Mouse (Mus musculus) embryonic facial prominence, embryonic 13.5 days (tissue): ENCODE measurements around the gene Sult3a2. TPM values are rescaled to one million over a fixed set of nuclear protein-coding genes. Genes with fewer than 3 reads are reported as not detected.
"Not testable (repeated sequence)": the region's sequence is repeated elsewhere in the genome, so short reads cannot be mapped to it uniquely, and the experiment has no call there.

Source experiments
- ATAC-seq: fragments of 200-750 bp; cut with Nextera tagmentation; 2 replicates; pipeline ENCODE4 v1.8.0; 2017; ENCODE audit warnings: low read depth; ENCODE audit not compliant: insufficient number of reproducible peaks, insufficient read depth, low FRiP score, low TSS enrichment
- H3K27ac ChIP-seq: fragments of 300-500 bp; sonication (generic); 2 replicates; pipeline ENCODE4 v1.5.1; 2015; ENCODE audit warnings: moderate library complexity, mild to moderate bottlenecking, inconsistent platforms
- H3K27me3 ChIP-seq: fragments of 300-500 bp; sonication (generic); 2 replicates; pipeline ENCODE4 v1.6.1; 2015; ENCODE audit warnings: mild to moderate bottlenecking, inconsistent platforms
- H3K36me3 ChIP-seq: fragments of 300-500 bp; sonication (generic); 2 replicates; pipeline ENCODE4 v1.6.1; 2015; ENCODE audit warnings: mild to moderate bottlenecking, inconsistent platforms
- H3K4me1 ChIP-seq: fragments of 300-500 bp; sonication (generic); 2 replicates; pipeline ENCODE4 v1.6.1; 2015; ENCODE audit warnings: inconsistent platforms
- H3K4me2 ChIP-seq: fragments of 300-500 bp; sonication (generic); 2 replicates; pipeline ENCODE4 v1.6.1; 2015; ENCODE audit warnings: moderate library complexity, mild to moderate bottlenecking, inconsistent platforms
- H3K4me3 ChIP-seq: fragments of 300-500 bp; sonication (generic); 2 replicates; pipeline ENCODE4 v1.5.1; 2015; ENCODE audit warnings: mild to moderate bottlenecking, inconsistent platforms
- H3K9ac ChIP-seq: fragments of 300-500 bp; sonication (generic); 2 replicates; pipeline ENCODE4 v1.6.1; 2015; ENCODE audit warnings: mild to moderate bottlenecking, inconsistent platforms
- H3K9me3 ChIP-seq: fragments of 300-500 bp; sonication (generic); 2 replicates; pipeline ENCODE4 v1.6.1; 2016; ENCODE audit warnings: inconsistent platforms
- WGBS: fragments of 180-500 bp; shearing (Covaris S2); methylation state at CpG from one replicate; pipeline ENCODE4 v1.1.7; 2015; ENCODE audit warnings: mixed read lengths; 5-methylcytosine and 5-hydroxymethylcytosine counted together
- polyA plus RNA-seq: library from polyadenylated mRNA; unstranded; fragments of >200 nt; fragmentation: Nextera tagmentation; extraction: Ambion mirVana; gene quantifications from 2 replicates; pipeline ENCODE4 v1.2.1, GENCODE M21; 2015

Gene Sult3a2
- not detected in 2 replicates for polyA plus RNA-seq

GRCm38 (mm10) chr10:33786604-33787003, at the start of gene Sult3a2:
Gene Sult3a2, minus strand, starts transcription at chr10:33786704.
- no peaks in the 10 kb centered on the region for H3K9me3 ChIP-seq
- 88% methylated on average over 3 of the region's 3 CpGs for WGBS
- ATAC-seq, result no peak

GRCm38 (mm10) chr10:33820892-33821291, 34.4 kb upstream of the Sult3a2 start:
- H3K9ac ChIP-seq, result no peak overlapping the region
- H3K27ac ChIP-seq, result no peak overlapping the region
- 89% methylated on average over 3 of the region's 3 CpGs for WGBS
- no peak for ATAC-seq
- H3K4me2 ChIP-seq, result no peak overlapping the region
- H3K4me1 ChIP-seq, result no peaks in the 10 kb centered on the region
- no peaks in the 10 kb centered on the region for H3K9me3 ChIP-seq
- H3K4me3 ChIP-seq, result no peak overlapping the region
- H3K36me3 ChIP-seq, result no peaks in the 10 kb centered on the region
- H3K27me3 ChIP-seq, result no peaks in the 10 kb centered on the region

More at GRCm38 (mm10) chr10:33786604-33787003, at the start of gene Sult3a2:
- no peak within 1 kb of the TSS for H3K4me2 ChIP-seq
- H3K27me3 ChIP-seq, result no peaks in the 10 kb centered on the region
- no peak within 1 kb of the TSS for H3K9ac ChIP-seq
- H3K36me3 ChIP-seq, result no peaks in the 10 kb centered on the region
- H3K4me1 ChIP-seq, result no peaks in the 10 kb centered on the region
- H3K27ac ChIP-seq, result no peak within 1 kb of the TSS
- H3K4me3 ChIP-seq, result no peak within 1 kb of the TSS

- Histone ChIP-seq H3K4me3 (no peak overlapping the region), H3K36me3 (no peaks in the 10 kb centered on the region), H3K4me2 (no peak overlapping the region), H3K27ac (no peak overlapping the region), H3K9ac (no peak overlapping the region), H3K9me3 (no peaks in the 10 kb centered on the region), H3K4me1 (no peaks in the 10 kb centered on the region), H3K27me3 (no peaks in the 10 kb centered on the region)
- WGBS, result 60% methylated on average over 1 of the region's 1 CpGs
- ATAC-seq, result no peak
Measured at GRCm38 (mm10) chr10:33816923-33817322, 30.4 kb upstream of the Sult3a2 start.

GRCm38 (mm10) chr10:33814266-33814665, 27.8 kb upstream of the Sult3a2 start:
- H3K9ac ChIP-seq, result no peak overlapping the region
- no peak for ATAC-seq
- H3K4me2 ChIP-seq, result no peak overlapping the region
- H3K27ac ChIP-seq, result no peak overlapping the region
- H3K9me3 ChIP-seq, result no peaks in the 10 kb centered on the region
- no peaks in the 10 kb centered on the region for H3K27me3 ChIP-seq
- no peaks in the 10 kb centered on the region for H3K36me3 ChIP-seq
- H3K4me1 ChIP-seq, result no peaks in the 10 kb centered on the region
- H3K4me3 ChIP-seq, result no peak overlapping the region

GRCm38 (mm10) chr10:33811807-33812206, 25.3 kb upstream of the Sult3a2 start:
- Histone ChIP-seq H3K4me3 (no peak overlapping the region), H3K4me2 (no peak overlapping the region), H3K4me1 (no peaks in the 10 kb centered on the region), H3K9ac (no peak overlapping the region), H3K27me3 (no peaks in the 10 kb centered on the region), H3K9me3 (no peaks in the 10 kb centered on the region), H3K36me3 (no peaks in the 10 kb centered on the region), H3K27ac (no peak overlapping the region)
- 21% methylated on average over 1 of the region's 1 CpGs for WGBS
- ATAC-seq, result no peak

GRCm38 (mm10) chr10:33797221-33797949, 10.9 kb upstream of the Sult3a2 start:
- H3K27me3 ChIP-seq, H3K4me3 ChIP-seq, H3K36me3 ChIP-seq, ATAC-seq, H3K9ac ChIP-seq, H3K4me2 ChIP-seq, H3K4me1 ChIP-seq, H3K27ac ChIP-seq, H3K9me3 ChIP-seq: not testable (repeated sequence)
- WGBS, result 82% methylated on average over 6 of the region's 6 CpGs

- H3K9me3 ChIP-seq, result not testable (repeated sequence)
- WGBS, result 85% methylated on average over 4 of the region's 4 CpGs
Measured at GRCm38 (mm10) chr10:33796269-33796915, 9.9 kb upstream of the Sult3a2 start.

GRCm38 (mm10) chr10:33792166-33792565, 5.7 kb upstream of the Sult3a2 start:
- H3K27me3 ChIP-seq, ATAC-seq, H3K4me3 ChIP-seq, H3K9me3 ChIP-seq, H3K9ac ChIP-seq, H3K36me3 ChIP-seq, H3K4me1 ChIP-seq, H3K27ac ChIP-seq, H3K4me2 ChIP-seq: not testable (repeated sequence)
- WGBS, result 79% methylated on average over 3 of the region's 3 CpGs

More at GRCm38 (mm10) chr10:33796269-33796915, 9.9 kb upstream of the Sult3a2 start:
- not testable (repeated sequence) for H3K4me3 ChIP-seq, H3K9ac ChIP-seq, ATAC-seq, H3K4me2 ChIP-seq, H3K36me3 ChIP-seq, H3K27ac ChIP-seq, H3K4me1 ChIP-seq, H3K27me3 ChIP-seq

GRCm38 (mm10) chr10:33787541-33787940, 1.0 kb upstream of the Sult3a2 start:
- Histone ChIP-seq H3K27ac (no peak overlapping the region), H3K9ac (no peak overlapping the region), H3K36me3 (no peaks in the 10 kb centered on the region), H3K9me3 (no peaks in the 10 kb centered on the region), H3K4me3 (no peak overlapping the region), H3K4me1 (no peaks in the 10 kb centered on the region), H3K4me2 (no peak overlapping the region), H3K27me3 (no peaks in the 10 kb centered on the region)
- ATAC-seq, result no peak

- H3K4me2 ChIP-seq, H3K9ac ChIP-seq, H3K27ac ChIP-seq, H3K4me1 ChIP-seq, H3K36me3 ChIP-seq, H3K9me3 ChIP-seq, H3K27me3 ChIP-seq, H3K4me3 ChIP-seq, ATAC-seq: not testable (repeated sequence)
- WGBS, result 93% methylated on average over 7 of the region's 7 CpGs
Measured at GRCm38 (mm10) chr10:33735251-33735650, 51.3 kb downstream of the Sult3a2 start.

- Histone ChIP-seq H3K9ac (no peak overlapping the region), H3K36me3 (no peaks in the 10 kb centered on the region), H3K4me1 (no peaks in the 10 kb centered on the region), H3K27ac (no peak overlapping the region), H3K27me3 (no peaks in the 10 kb centered on the region), H3K9me3 (no peaks in the 10 kb centered on the region), H3K4me2 (no peak overlapping the region), H3K4me3 (no peak overlapping the region)
- ATAC-seq, result no peak
Measured at GRCm38 (mm10) chr10:33733241-33733640, 53.3 kb downstream of the Sult3a2 start.

DNA sequence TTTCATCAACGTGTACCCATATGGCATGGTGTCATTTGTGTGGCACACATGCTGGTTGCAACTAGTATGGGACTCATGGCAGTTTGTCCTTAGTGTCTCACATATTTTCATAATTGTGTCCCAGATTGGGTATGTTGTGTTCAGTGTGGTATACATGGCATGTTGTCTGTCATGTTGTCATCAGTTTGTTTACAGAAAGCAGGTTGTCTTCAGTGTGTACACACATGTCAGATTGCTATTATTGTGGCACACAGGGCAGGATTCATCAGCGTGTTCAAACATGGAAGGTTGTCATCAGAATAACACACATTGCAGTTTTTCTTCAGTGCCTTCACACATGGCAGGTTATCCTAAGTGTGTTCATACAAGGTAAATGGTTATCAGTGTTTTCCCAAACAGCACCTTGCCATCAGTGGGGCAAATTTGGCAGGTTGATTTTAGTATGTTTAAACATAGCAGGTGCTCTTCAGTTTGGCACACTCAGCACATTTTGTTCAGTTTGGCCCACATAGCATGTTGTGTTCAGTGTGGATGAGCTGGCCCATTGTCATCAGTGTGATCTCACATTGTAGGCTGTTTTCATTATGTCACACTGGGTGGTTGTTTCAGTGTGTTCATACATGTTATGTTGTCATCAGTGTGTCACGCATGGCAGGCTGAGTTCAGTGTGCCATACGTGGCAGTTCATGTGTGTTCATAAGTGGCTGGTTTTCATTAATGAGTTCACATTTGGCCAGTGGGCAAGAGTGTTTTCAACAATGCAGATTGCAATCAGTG, 53.9 kb downstream of the Sult3a2 start:
- H3K4me3 ChIP-seq, result no peak overlapping the region
- no peaks in the 10 kb centered on the region for H3K9me3 ChIP-seq
- no peaks in the 10 kb centered on the region for H3K4me1 ChIP-seq
- ATAC-seq, result no peak
- no peaks in the 10 kb centered on the region for H3K27me3 ChIP-seq
- WGBS, result 82% methylated on average over 4 of the region's 4 CpGs
- H3K4me2 ChIP-seq, result no peak overlapping the region
- H3K36me3 ChIP-seq, result no peaks in the 10 kb centered on the region
- H3K27ac ChIP-seq, result no peak overlapping the region
- no peak overlapping the region for H3K9ac ChIP-seq
